Mouse (Mus musculus) hindbrain, embryonic 13.5 days (tissue): ENCODE data around the gene Olfr666. TPM values are rescaled to one million over a fixed set of nuclear protein-coding genes. Genes with fewer than 3 reads are reported as not detected.

Experiments used
- polyA plus RNA-seq: library from polyadenylated mRNA; unstranded; fragments of >200 nt; fragmentation: Nextera tagmentation; extraction: Ambion mirVana; gene quantifications from 2 replicates; pipeline ENCODE4 v1.2.1, GENCODE M21; 2015

The Olfr666 gene
- polyA plus RNA-seq, 1 experiment from 2014 or later, result not detected

Other genes with a start within 250 kb of the Olfr666 start
- 0.09 and 0.10 TPM in 2 replicates for gene Olfr658, start 248.6 kb downstream of the Olfr666 start, polyA plus RNA-seq
- not detected in 2 replicates for gene Olfr659, start 229.2 kb downstream of the Olfr666 start, polyA plus RNA-seq
- gene Olfr661, start 209.5 kb downstream of the Olfr666 start, polyA plus RNA-seq, result not detected in 2 replicates
- not detected in 2 replicates for gene Usp17le, start 118.5 kb downstream of the Olfr666 start, polyA plus RNA-seq
- not detected in 2 replicates for gene Usp17lb, start 53.3 kb downstream of the Olfr666 start, polyA plus RNA-seq
- not detected in 2 replicates for gene Usp17la, start 38.9 kb downstream of the Olfr666 start, polyA plus RNA-seq
- not detected in 2 replicates for gene Olfr665, start 17.9 kb downstream of the Olfr666 start, polyA plus RNA-seq
- not detected in 2 replicates for gene Olfr667, start 25.5 kb upstream of the Olfr666 start, polyA plus RNA-seq
- not detected in 2 replicates for gene Olfr668, start 32.1 kb upstream of the Olfr666 start, polyA plus RNA-seq
- not detected in 2 replicates for gene Olfr669, start 38.3 kb upstream of the Olfr666 start, polyA plus RNA-seq
- gene Olfr670, start 66.7 kb upstream of the Olfr666 start, polyA plus RNA-seq, result not detected in 2 replicates
- not detected in 2 replicates for gene Olfr671, start 83.2 kb upstream of the Olfr666 start, polyA plus RNA-seq
- not detected in 2 replicates for gene Olfr672, start 106.1 kb upstream of the Olfr666 start, polyA plus RNA-seq
- not detected in 2 replicates for gene Olfr675, start 132.5 kb upstream of the Olfr666 start, polyA plus RNA-seq
- gene Olfr676, start 136.7 kb upstream of the Olfr666 start, polyA plus RNA-seq, result not detected in 2 replicates
- not detected in 2 replicates for gene Olfr677, start 155.4 kb upstream of the Olfr666 start, polyA plus RNA-seq
- gene Olfr678, start 168.5 kb upstream of the Olfr666 start, polyA plus RNA-seq, result not detected in 2 replicates
- gene Olfr679, start 185.3 kb upstream of the Olfr666 start, polyA plus RNA-seq, result not detected in 2 replicates
- not detected in 2 replicates for gene Olfr680-ps1, start 196.9 kb upstream of the Olfr666 start, polyA plus RNA-seq
- not detected in 2 replicates for gene Olfr681, start 220.9 kb upstream of the Olfr666 start, polyA plus RNA-seq